Mouse (Mus musculus) small intestine, adult 2 months (tissue): ENCODE results near the gene Ptges3. TPM values are rescaled to one million over a fixed set of nuclear protein-coding genes. Genes with fewer than 3 reads are reported as not detected.
"Not testable (repeated sequence)": the region's sequence is repeated elsewhere in the genome, so short reads cannot be mapped to it uniquely, and the experiment has no call there.

Experiments used
- H3K27ac ChIP-seq: fragments of 200-500 bp; 2 replicates; pipeline ENCODE4 v1.5.1; 2012; ENCODE audit warnings: low read depth, low read length, control low read depth, inconsistent platforms; ENCODE audit not compliant: insufficient read depth
- H3K27me3 ChIP-seq: fragments of 200-500 bp; 2 replicates; pipeline ENCODE4 v1.6.1; 2012; ENCODE audit warnings: mild to moderate bottlenecking, moderate library complexity, low read length, inconsistent platforms; ENCODE audit not compliant: control insufficient read depth, insufficient read depth
- H3K36me3 ChIP-seq: fragments of 200-500 bp; 2 replicates; pipeline ENCODE4 v1.6.1; 2012; ENCODE audit warnings: mild to moderate bottlenecking, low read length, control low read depth, inconsistent platforms; ENCODE audit not compliant: control insufficient read depth, insufficient read depth
- H3K4me1 ChIP-seq: fragments of 200-500 bp; 2 replicates; pipeline ENCODE4 v1.6.1; 2012; ENCODE audit warnings: low read length, inconsistent platforms, mixed read lengths; ENCODE audit not compliant: control insufficient read depth, insufficient read depth, insufficient read length
- H3K4me3 ChIP-seq: fragments of 200-500 bp; 2 replicates; pipeline ENCODE4 v1.5.1; 2012; ENCODE audit warnings: low read depth, mild to moderate bottlenecking, control low read depth, inconsistent platforms, low read length, moderate library complexity
- CTCF ChIP-seq: fragments of 200-500 bp; IDR thresholded peaks from 2 replicates; pipeline ENCODE4 v1.5.1; 2012; ENCODE audit warnings: low read depth, mild to moderate bottlenecking, control low read depth, inconsistent platforms, low read length, moderate library complexity, mixed read lengths; ENCODE audit not compliant: insufficient replicate concordance, insufficient read length; ENCODE audit errors: extremely low read depth
- POLR2A ChIP-seq: fragments of 200-500 bp; IDR thresholded peaks from 2 replicates; pipeline ENCODE4 v1.6.1; 2012; ENCODE audit warnings: low read depth, mild to moderate bottlenecking, control low read depth, inconsistent platforms, low read length, moderate library complexity
- WGBS: fragments of 180-500 bp; shearing (Covaris S2); methylation state at CpG from one replicate; pipeline ENCODE4 v1.1.7; 2018; 5-methylcytosine and 5-hydroxymethylcytosine counted together
- polyA plus RNA-seq: library from polyadenylated mRNA; depleted of rRNA; stranded (reverse); fragments of >200 nt; gene quantifications from 2 replicates; pipeline ENCODE4 v1.2.3, GENCODE M21; 2012

Ptges3 gene
- polyA plus RNA-seq, 1 experiment = 38.1 TPM

GRCm38 (mm10) chr10:128043041-128043835 lies 15.5 kb upstream of the Ptges3 start:
- Histone ChIP-seq H3K4me1 (peaks cover 4% of the 10 kb centered on the region), H3K36me3 (peaks cover 72% of the 10 kb centered on the region), H3K27ac (no peak overlapping the region), H3K27me3 (no peaks in the 10 kb centered on the region), H3K4me3 (no peak overlapping the region)
- WGBS = 61% methylated on average over 3 of the region's 3 CpGs
- TF ChIP-seq POLR2A (no peak), CTCF (no peak)

GRCm38 (mm10) chr10:128048157-128048556 lies 10.6 kb upstream of the Ptges3 start:
- TF ChIP-seq POLR2A = no peak
- no peak for TF ChIP-seq CTCF
- Histone ChIP-seq H3K27ac (no peak overlapping the region), H3K4me1 (no peaks in the 10 kb centered on the region), H3K27me3 (no peaks in the 10 kb centered on the region), H3K4me3 (no peak overlapping the region), H3K36me3 (peaks cover 51% of the 10 kb centered on the region)
- 93% methylated on average over 8 of the region's 8 CpGs for WGBS

- TF ChIP-seq POLR2A (no peak), CTCF (no peak)
- Histone ChIP-seq H3K27ac (no peak overlapping the region), H3K4me1 (no peaks in the 10 kb centered on the region), H3K27me3 (no peaks in the 10 kb centered on the region), H3K4me3 (no peak overlapping the region), H3K36me3 (peaks cover 39% of the 10 kb centered on the region)
- WGBS = 96% methylated on average over 2 of the region's 2 CpGs
These were observed 9.0 kb upstream of the Ptges3 start for GRCm38 (mm10) chr10:128049741-128050140.

GRCm38 (mm10) chr10:128050355-128050754 lies 8.4 kb upstream of the Ptges3 start:
- Histone ChIP-seq H3K36me3 (peaks cover 37% of the 10 kb centered on the region), H3K4me3 (no peak overlapping the region), H3K27ac (no peak overlapping the region), H3K27me3 (no peaks in the 10 kb centered on the region), H3K4me1 (no peaks in the 10 kb centered on the region)
- TF ChIP-seq CTCF (no peak), POLR2A (no peak)
- 98% methylated on average over 2 of the region's 2 CpGs for WGBS

GRCm38 (mm10) chr10:128051589-128051988 lies 7.2 kb upstream of the Ptges3 start:
- TF ChIP-seq CTCF (no peak), POLR2A (no peak)
- Histone ChIP-seq H3K4me3 (no peak overlapping the region), H3K27ac (no peak overlapping the region), H3K4me1 (no peaks in the 10 kb centered on the region), H3K27me3 (no peaks in the 10 kb centered on the region), H3K36me3 (peaks cover 27% of the 10 kb centered on the region)
- WGBS = 95% methylated on average over 5 of the region's 5 CpGs

GRCm38 (mm10) chr10:128052136-128052535 lies 6.6 kb upstream of the Ptges3 start:
- not testable (repeated sequence) for H3K4me3 ChIP-seq
- H3K36me3 ChIP-seq = peaks cover 22% of the 10 kb centered on the region

GRCm38 (mm10) chr10:128053001-128053400 lies 5.8 kb upstream of the Ptges3 start:
- H3K27ac ChIP-seq = no peak overlapping the region
- H3K4me3 ChIP-seq = no peak overlapping the region
- 90% methylated on average over 8 of the region's 8 CpGs for WGBS
- H3K27me3 ChIP-seq = no peaks in the 10 kb centered on the region
- H3K4me1 ChIP-seq = no peaks in the 10 kb centered on the region
- peaks cover 15% of the 10 kb centered on the region for H3K36me3 ChIP-seq
- TF ChIP-seq CTCF (no peak), POLR2A (no peak)

More at GRCm38 (mm10) chr10:128052136-128052535, 6.6 kb upstream of the Ptges3 start:
- not testable (repeated sequence) for H3K4me1 ChIP-seq, H3K27ac ChIP-seq, H3K27me3 ChIP-seq
- WGBS = 89% methylated on average over 1 of the region's 2 CpGs
